Mouse (Mus musculus) cerebellum, adult 2 months (tissue): Measurements from ENCODE around the gene Pdcd2.
"Not testable (repeated sequence)": the region's sequence is repeated elsewhere in the genome, so short reads cannot be mapped to it uniquely, and the experiment has no call there.

Experiments used
- CTCF ChIP-seq: fragments of 200-500 bp; IDR thresholded peaks from 2 replicates; pipeline ENCODE4 v1.5.1; 2011; ENCODE audit warnings: low read depth, mild to moderate bottlenecking, control low read depth, low read length, moderate library complexity, borderline replicate concordance; ENCODE audit not compliant: insufficient read depth
- POLR2A ChIP-seq: fragments of 200-500 bp; IDR thresholded peaks from 2 replicates; pipeline ENCODE4 v1.6.1; 2011; ENCODE audit warnings: low read length, control low read depth, borderline replicate concordance; ENCODE audit not compliant: insufficient read depth

DNA sequence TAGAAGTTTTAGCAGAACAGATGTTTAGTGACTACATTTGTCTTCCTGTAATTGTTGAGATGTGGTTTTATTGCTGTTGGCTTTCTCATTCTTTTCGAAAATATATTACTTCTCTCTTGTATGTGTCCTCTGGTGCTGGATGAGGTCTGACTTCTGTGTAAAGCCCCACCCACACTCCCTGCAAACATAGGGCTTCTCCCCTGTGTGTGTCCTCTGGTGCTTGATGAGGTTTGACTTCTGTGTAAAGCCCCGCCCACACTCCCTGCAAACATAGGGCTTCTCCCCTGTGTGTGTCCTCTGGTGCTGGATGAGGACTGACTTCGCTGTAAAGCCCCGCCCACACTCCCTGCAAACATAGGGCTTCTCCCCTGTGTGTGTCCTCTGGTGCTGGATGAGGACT lies 16.8 kb upstream of the Pdcd2 start:
- TF ChIP-seq POLR2A, CTCF: not testable (repeated sequence)
